Mouse (Mus musculus): ENCODE measurements around the gene Ckap5. TPM values are rescaled to one million over a fixed set of nuclear protein-coding genes. Genes with fewer than 3 reads are reported as not detected.

Gene Ckap5
- polyA plus RNA-seq, 1 experiment from 2014 or later: 150 TPM

GRCm38 (mm10) chr2:91631826-91632225, 105.3 kb downstream of the Ckap5 start:
- H3K36me3 ChIP-seq (replicated peaks): no peaks in the 10 kb centered on the region
- H3K9me3 ChIP-seq: no peaks in the 10 kb centered on the region
- 92% methylated on average over 5 of the region's 5 CpGs for WGBS

GRCm38 (mm10) chr2:91632316-91632715, 105.8 kb downstream of the Ckap5 start:
- DNase-seq (ENCODE audit: extremely low spot score, low spot score): no peak
- H3K4me1 ChIP-seq: no peaks in the 10 kb centered on the region
- no peak overlapping the region for H3K4me3 ChIP-seq
- no peaks in the 10 kb centered on the region for H3K27me3 ChIP-seq (ENCODE audit: poor library complexity, severe bottlenecking)
- no peaks in the 10 kb centered on the region for H3K36me3 ChIP-seq (replicated peaks)
- 89% methylated on average over 5 of the region's 5 CpGs for WGBS
- no peaks in the 10 kb centered on the region for H3K9me3 ChIP-seq
- no peak overlapping the region for H3K27ac ChIP-seq

More at GRCm38 (mm10) chr2:91631826-91632225, 105.3 kb downstream of the Ckap5 start:
- H3K27ac ChIP-seq: no peak overlapping the region
- no peak for DNase-seq (ENCODE audit: extremely low spot score, low spot score)
- H3K27me3 ChIP-seq (ENCODE audit: poor library complexity, severe bottlenecking): no peaks in the 10 kb centered on the region
- H3K4me1 ChIP-seq: no peaks in the 10 kb centered on the region
- H3K4me3 ChIP-seq: no peak overlapping the region

GRCm38 (mm10) chr2:91633334-91633977, 106.9 kb downstream of the Ckap5 start:
- whole genome bisulfite sequencing: 84% methylated on average over 12 of the region's 12 CpGs
- DNase-seq (ENCODE audit: extremely low spot score, low spot score): no peak
- H3K4me3 ChIP-seq: no peak overlapping the region
- H3K27ac ChIP-seq: no peak overlapping the region
- H3K9me3 ChIP-seq: no peaks in the 10 kb centered on the region
- no peaks in the 10 kb centered on the region for H3K27me3 ChIP-seq (ENCODE audit: poor library complexity, severe bottlenecking)
- no peaks in the 10 kb centered on the region for H3K4me1 ChIP-seq
- H3K36me3 ChIP-seq (replicated peaks): no peaks in the 10 kb centered on the region

- no peaks in the 10 kb centered on the region for H3K9me3 ChIP-seq
- no peaks in the 10 kb centered on the region for H3K36me3 ChIP-seq (replicated peaks)
- H3K27ac ChIP-seq: no peak overlapping the region
- H3K4me3 ChIP-seq: no peak overlapping the region
- WGBS: 85% methylated on average over 9 of the region's 9 CpGs
- H3K4me1 ChIP-seq: no peaks in the 10 kb centered on the region
- no peak for DNase-seq (ENCODE audit: extremely low spot score, low spot score)
- H3K27me3 ChIP-seq (ENCODE audit: poor library complexity, severe bottlenecking): no peaks in the 10 kb centered on the region
Measured at GRCm38 (mm10) chr2:91634841-91635240, 108.3 kb downstream of the Ckap5 start.

GRCm38 (mm10) chr2:91635486-91635885, 108.9 kb downstream of the Ckap5 start:
- Histone ChIP-seq H3K9me3 (no peaks in the 10 kb centered on the region), H3K27ac (no peak overlapping the region), H3K4me3 (no peak overlapping the region), H3K27me3 (ENCODE audit: poor library complexity, severe bottlenecking) (no peaks in the 10 kb centered on the region), H3K4me1 (no peaks in the 10 kb centered on the region), H3K36me3 (replicated peaks) (no peaks in the 10 kb centered on the region)
- 87% methylated on average over 11 of the region's 11 CpGs for WGBS
- DNase-seq (ENCODE audit: extremely low spot score, low spot score): no peak

- Histone ChIP-seq H3K4me3 (no peak within 1 kb of the TSS), H3K36me3 (replicated peaks) (no peaks in the 10 kb centered on the region), H3K4me1 (no peaks in the 10 kb centered on the region), H3K27me3 (ENCODE audit: poor library complexity, severe bottlenecking) (no peaks in the 10 kb centered on the region), H3K9me3 (no peaks in the 10 kb centered on the region), H3K27ac (no peak within 1 kb of the TSS)
- 90% methylated on average over 8 of the region's 8 CpGs for WGBS
- no peak for DNase-seq (ENCODE audit: extremely low spot score, low spot score)
Measured at GRCm38 (mm10) chr2:91636229-91636628, 109.7 kb downstream of the Ckap5 start, which contains the start of gene F2. Gene F2 (minus strand): TSS chr2:91636414.

- no peaks in the 10 kb centered on the region for H3K27me3 ChIP-seq (ENCODE audit: poor library complexity, severe bottlenecking)
- no peak for DNase-seq (ENCODE audit: extremely low spot score, low spot score)
- WGBS: 83% methylated on average over 5 of the region's 5 CpGs
Measured at GRCm38 (mm10) chr2:91636727-91637338, 110.3 kb downstream of the Ckap5 start.

GRCm38 (mm10) chr2:91638931-91639330, 112.4 kb downstream of the Ckap5 start:
- no peak for DNase-seq (ENCODE audit: extremely low spot score, low spot score)
- H3K9me3 ChIP-seq: no peaks in the 10 kb centered on the region
- H3K36me3 ChIP-seq (replicated peaks): peaks cover 22% of the 10 kb centered on the region
- H3K4me1 ChIP-seq: no peaks in the 10 kb centered on the region
- H3K27me3 ChIP-seq (ENCODE audit: poor library complexity, severe bottlenecking): no peaks in the 10 kb centered on the region
- WGBS: 90% methylated on average over 6 of the region's 6 CpGs
- no peak overlapping the region for H3K27ac ChIP-seq
- H3K4me3 ChIP-seq: no peak overlapping the region

More at GRCm38 (mm10) chr2:91636727-91637338, 110.3 kb downstream of the Ckap5 start:
- no peak overlapping the region for H3K4me3 ChIP-seq
- no peak overlapping the region for H3K27ac ChIP-seq
- no peaks in the 10 kb centered on the region for H3K4me1 ChIP-seq
- H3K36me3 ChIP-seq (replicated peaks): peaks cover 2% of the 10 kb centered on the region
- H3K9me3 ChIP-seq: no peaks in the 10 kb centered on the region

GRCm38 (mm10) chr2:91642825-91643415, 116.4 kb downstream of the Ckap5 start:
- Histone ChIP-seq H3K36me3 (replicated peaks) (peaks cover 62% of the 10 kb centered on the region), H3K27me3 (ENCODE audit: poor library complexity, severe bottlenecking) (no peaks in the 10 kb centered on the region), H3K4me1 (no peaks in the 10 kb centered on the region), H3K9me3 (no peaks in the 10 kb centered on the region), H3K4me3 (no peak overlapping the region), H3K27ac (no peak overlapping the region)
- 77% methylated on average over 2 of the region's 2 CpGs for WGBS
- DNase-seq (ENCODE audit: extremely low spot score, low spot score): no peak

- Histone ChIP-seq H3K9me3 (no peaks in the 10 kb centered on the region), H3K4me3 (no peak overlapping the region), H3K4me1 (peaks cover 9% of the 10 kb centered on the region), H3K36me3 (replicated peaks) (peaks cover 65% of the 10 kb centered on the region), H3K27ac (no peak overlapping the region), H3K27me3 (ENCODE audit: poor library complexity, severe bottlenecking) (no peaks in the 10 kb centered on the region)
- 94% methylated on average over 11 of the region's 11 CpGs for WGBS
- no peak for DNase-seq (ENCODE audit: extremely low spot score, low spot score)
Measured at GRCm38 (mm10) chr2:91644021-91644420, 117.5 kb downstream of the Ckap5 start.

GRCm38 (mm10) chr2:91645354-91645753, 118.8 kb downstream of the Ckap5 start:
- no peaks in the 10 kb centered on the region for H3K27me3 ChIP-seq (ENCODE audit: poor library complexity, severe bottlenecking)
- H3K36me3 ChIP-seq (replicated peaks): peaks cover 65% of the 10 kb centered on the region
- H3K9me3 ChIP-seq: no peaks in the 10 kb centered on the region
- no peak for DNase-seq (ENCODE audit: extremely low spot score, low spot score)
- H3K27ac ChIP-seq: no peak overlapping the region
- no peak overlapping the region; the same call in 1 of the 2 replicates for H3K4me3 ChIP-seq
- 96% methylated on average over 15 of the region's 15 CpGs for WGBS
- peaks cover 13% of the 10 kb centered on the region for H3K4me1 ChIP-seq

GRCm38 (mm10) chr2:91645811-91646210, 119.2 kb downstream of the Ckap5 start:
- no peak for DNase-seq (ENCODE audit: extremely low spot score, low spot score)
- Histone ChIP-seq H3K27me3 (ENCODE audit: poor library complexity, severe bottlenecking) (no peaks in the 10 kb centered on the region), H3K27ac (no peak overlapping the region), H3K9me3 (no peaks in the 10 kb centered on the region), H3K36me3 (replicated peaks) (peaks cover 65% of the 10 kb centered on the region), H3K4me1 (peaks cover 17% of the 10 kb centered on the region), H3K4me3 (no peak overlapping the region)
- 93% methylated on average over 11 of the region's 11 CpGs for WGBS

- peaks cover 21% of the 10 kb centered on the region for H3K4me1 ChIP-seq
- H3K36me3 ChIP-seq (replicated peaks): peaks cover 64% of the 10 kb centered on the region
- H3K27me3 ChIP-seq (ENCODE audit: poor library complexity, severe bottlenecking): no peaks in the 10 kb centered on the region
- H3K27ac ChIP-seq: no peak overlapping the region
- H3K4me3 ChIP-seq: no peak overlapping the region
- WGBS: 20% methylated on average over 1 of the region's 1 CpGs
- H3K9me3 ChIP-seq: no peaks in the 10 kb centered on the region
- peak; percentile 46 for DNase-seq (ENCODE audit: extremely low spot score, low spot score)
Measured at GRCm38 (mm10) chr2:91646733-91647132, 120.2 kb downstream of the Ckap5 start.

Measured in forebrain, embryonic 10.5 days (tissue).